Mouse (Mus musculus): ENCODE results near the gene Med29. TPM values are rescaled to one million over a fixed set of nuclear protein-coding genes. Genes with fewer than 3 reads are reported as not detected.

Med29 gene
- total and polyA plus RNA-seq, 3 experiments: 31.1 to 39.6 TPM; not detected in 1

GRCm38 (mm10) chr7:28393272-28393951 is 904 bp upstream of the Med29 start:
- H3K4me1 ChIP-seq (ENCODE audit: control insufficient read depth in 1 of 2, insufficient read depth in 2 of 2, low read length in 2 of 2): peaks cover 0 to 4% of the 10 kb centered on the region in 2 experiments; a peak in 1 of 4 replicates
- peak overlapping the region; percentile 82 to 92 for H3K4me3 ChIP-seq (ENCODE audit: control insufficient read depth in 1 of 2, insufficient read depth in 1 of 2, low read depth in 2 of 2, low read length in 2 of 2)
- H3K79me2 ChIP-seq (ENCODE audit: control insufficient read depth, insufficient read depth, low read length, poor library complexity): peaks cover 19% of the 10 kb centered on the region
- no peak overlapping the region for H3K27ac ChIP-seq (ENCODE audit: control insufficient read depth, low read depth, low read length)
- H3K36me3 ChIP-seq (ENCODE audit: control insufficient read depth in 1 of 2, insufficient read depth in 2 of 2, low read length in 2 of 2): peaks cover 3 to 4% of the 10 kb centered on the region in 2 experiments; a peak in 2 of 4 replicates
- no peaks in the 10 kb centered on the region for H3K9me3 ChIP-seq (replicated peaks; ENCODE audit: insufficient read depth, low read length)
- peak overlapping the region; percentile 87 for H3K9ac ChIP-seq (ENCODE audit: control insufficient read depth, low read depth, low read length, poor library complexity, severe bottlenecking)
- H3K27me3 ChIP-seq (ENCODE audit: control insufficient read depth in 1 of 2, insufficient read depth in 2 of 2, low read length in 2 of 2): no peaks in the 10 kb centered on the region
- DNase-seq (ENCODE audit: low read depth, low spot score): peak; percentile 14
- TF ChIP-seq POLR2A (IDR thresholded peaks at IDR 0.05; ENCODE audit: control insufficient read depth in 1 of 2, insufficient read depth in 1 of 2, low read depth in 1 of 2, low read length in 2 of 2, poor library complexity in 1 of 2) (peak in 1 of 2 experiments; percentile 15; a peak in 1 of 4 replicates), MAZ (IDR thresholded peaks at IDR 0.05; ENCODE audit: low read depth, low read length) (no peak), MYB (IDR thresholded peaks at IDR 0.05; ENCODE audit: low read depth, low read length) (no peak), SIN3A (IDR thresholded peaks at IDR 0.05; ENCODE audit: low read length) (0 out of 2 replicates have a peak, but pooled peaks have one; percentile 11), E2F4 (IDR thresholded peaks at IDR 0.05; ENCODE audit: borderline replicate concordance, low read depth, low read length) (no peak), ZC3H11A (IDR thresholded peaks at IDR 0.05; ENCODE audit: low read depth, low read length) (no peak)

DNA sequence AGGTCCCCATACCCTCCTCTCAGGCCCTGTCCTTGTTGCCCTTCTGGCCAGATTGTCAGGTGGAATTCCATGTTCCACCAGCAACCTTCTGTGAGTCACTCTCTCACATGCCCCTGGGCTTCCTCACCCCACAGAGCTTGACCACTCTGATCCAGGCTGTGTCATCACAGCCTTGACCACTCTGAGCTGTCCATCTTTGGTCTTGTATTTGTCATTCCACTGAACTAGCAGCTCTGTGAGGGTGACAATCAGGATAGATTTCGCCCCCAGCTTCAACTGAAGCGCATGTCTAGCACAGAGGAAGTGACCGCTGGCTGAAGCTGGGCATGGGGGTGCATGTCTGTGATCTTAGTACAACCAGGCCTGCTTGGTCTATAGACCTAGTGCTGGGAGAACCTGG is 2.2 kb downstream of the Med29 start:
- peaks cover 0 to 4% of the 10 kb centered on the region in 2 experiments; a peak in 1 of 4 replicates for H3K4me1 ChIP-seq (ENCODE audit: control insufficient read depth in 1 of 2, insufficient read depth in 2 of 2, low read length in 2 of 2)
- H3K4me3 ChIP-seq (ENCODE audit: control insufficient read depth in 1 of 2, insufficient read depth in 1 of 2, low read depth in 2 of 2, low read length in 2 of 2): no peak overlapping the region
- H3K27me3 ChIP-seq (ENCODE audit: control insufficient read depth in 1 of 2, insufficient read depth in 2 of 2, low read length in 2 of 2): no peaks in the 10 kb centered on the region
- DNase-seq (ENCODE audit: low read depth, low spot score): no peak
- no peak overlapping the region for H3K27ac ChIP-seq (ENCODE audit: control insufficient read depth, low read depth, low read length)
- peaks cover 0 to 4% of the 10 kb centered on the region in 2 experiments; a peak in 1 of 4 replicates for H3K36me3 ChIP-seq (ENCODE audit: control insufficient read depth in 1 of 2, insufficient read depth in 2 of 2, low read length in 2 of 2)
- H3K79me2 ChIP-seq (ENCODE audit: control insufficient read depth, insufficient read depth, low read length, poor library complexity): peaks cover 19% of the 10 kb centered on the region
- H3K9ac ChIP-seq (ENCODE audit: control insufficient read depth, low read depth, low read length, poor library complexity, severe bottlenecking): no peak overlapping the region
- H3K9me3 ChIP-seq (replicated peaks; ENCODE audit: insufficient read depth, low read length): no peaks in the 10 kb centered on the region
- TF ChIP-seq GABPA (IDR thresholded peaks at IDR 0.05; ENCODE audit: low read depth, low read length) (no peak), BHLHE40 (IDR thresholded peaks at IDR 0.05; ENCODE audit: borderline replicate concordance, low read depth, low read length) (no peak), ZNF384 (IDR thresholded peaks at IDR 0.05; ENCODE audit: low read depth, low read length) (no peak), POLR2A (IDR thresholded peaks at IDR 0.05; ENCODE audit: control insufficient read depth in 1 of 2, insufficient read depth in 1 of 2, low read depth in 1 of 2, low read length in 2 of 2, poor library complexity in 1 of 2) (no peak), POLR2AphosphoS5 (IDR thresholded peaks at IDR 0.05; ENCODE audit: borderline replicate concordance, low read depth, low read length) (no peak), TBP (IDR thresholded peaks at IDR 0.05; ENCODE audit: low read depth, low read length) (no peak), SMC3 (IDR thresholded peaks at IDR 0.05; ENCODE audit: low read depth, low read length) (no peak), ETS1 (IDR thresholded peaks at IDR 0.05; ENCODE audit: low read depth, low read length) (no peak), MEF2A (IDR thresholded peaks at IDR 0.05; ENCODE audit: extremely low read depth, insufficient replicate concordance, low read depth, low read length, poor library complexity, severe bottlenecking) (no peak), EP300 (IDR thresholded peaks at IDR 0.05; ENCODE audit: low read depth in 1 of 2, low read length in 2 of 2) (no peak), MAZ (IDR thresholded peaks at IDR 0.05; ENCODE audit: low read depth, low read length) (no peak), POLR2AphosphoS2 (IDR thresholded peaks at IDR 0.05; ENCODE audit: low read length) (no peak)
